Mouse (Mus musculus): Measurements from ENCODE around the gene Pdap1. TPM values are rescaled to one million over a fixed set of nuclear protein-coding genes. Genes with fewer than 3 reads are reported as not detected.

The Pdap1 gene
- total and polyA plus RNA-seq, 2 experiments from 2014 or later = 26.0 to 124 TPM

DNA sequence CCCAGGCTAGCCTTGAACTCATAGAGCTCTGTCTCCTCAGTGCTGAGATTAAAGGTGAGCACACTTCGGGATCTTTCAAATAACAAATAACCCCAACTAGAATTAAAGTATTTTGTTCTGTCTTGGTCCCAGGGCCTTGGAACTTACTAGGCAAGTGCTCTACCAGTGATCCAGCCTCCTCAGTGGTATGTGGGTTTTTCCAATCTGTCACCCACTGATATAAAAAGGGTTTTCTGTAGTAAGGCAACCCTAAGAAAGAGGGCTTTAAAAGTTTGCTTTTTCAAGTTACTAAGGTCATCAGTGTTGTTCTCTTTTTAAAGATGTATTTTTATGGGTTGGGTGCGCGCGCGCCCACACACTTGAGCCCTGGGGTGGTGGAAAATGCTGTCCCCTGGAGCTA, 24.3 kb downstream of the Pdap1 start:
- ATAC-seq (no peak), DNase-seq (ENCODE audit: low spot score) (no peak)
- Histone ChIP-seq H3K27ac (no peak overlapping the region), H3K27me3 (ENCODE audit: insufficient read depth, low read length) (no peaks in the 10 kb centered on the region), H3K4me3 (ENCODE audit: low read length) (no peak overlapping the region), H3K36me3 (ENCODE audit: insufficient read depth, low read length) (peaks cover under 1% of the 10 kb centered on the region; the same call in 1 of the 2 replicates), H3K9me3 (ENCODE audit: low read length) (no peaks in the 10 kb centered on the region), H3K4me1 (ENCODE audit: insufficient read depth, low read length) (no peaks in the 10 kb centered on the region), H3K4me2 (ENCODE audit: low read depth, low read length) (no peak overlapping the region), H3K9ac (replicated peaks; ENCODE audit: low read length) (no peak overlapping the region)
- 90% methylated on average over 5 of the region's 5 CpGs for WGBS
- no peak for TF ChIP-seq CTCF (IDR thresholded peaks at IDR 0.05; ENCODE audit: low read depth)

DNA sequence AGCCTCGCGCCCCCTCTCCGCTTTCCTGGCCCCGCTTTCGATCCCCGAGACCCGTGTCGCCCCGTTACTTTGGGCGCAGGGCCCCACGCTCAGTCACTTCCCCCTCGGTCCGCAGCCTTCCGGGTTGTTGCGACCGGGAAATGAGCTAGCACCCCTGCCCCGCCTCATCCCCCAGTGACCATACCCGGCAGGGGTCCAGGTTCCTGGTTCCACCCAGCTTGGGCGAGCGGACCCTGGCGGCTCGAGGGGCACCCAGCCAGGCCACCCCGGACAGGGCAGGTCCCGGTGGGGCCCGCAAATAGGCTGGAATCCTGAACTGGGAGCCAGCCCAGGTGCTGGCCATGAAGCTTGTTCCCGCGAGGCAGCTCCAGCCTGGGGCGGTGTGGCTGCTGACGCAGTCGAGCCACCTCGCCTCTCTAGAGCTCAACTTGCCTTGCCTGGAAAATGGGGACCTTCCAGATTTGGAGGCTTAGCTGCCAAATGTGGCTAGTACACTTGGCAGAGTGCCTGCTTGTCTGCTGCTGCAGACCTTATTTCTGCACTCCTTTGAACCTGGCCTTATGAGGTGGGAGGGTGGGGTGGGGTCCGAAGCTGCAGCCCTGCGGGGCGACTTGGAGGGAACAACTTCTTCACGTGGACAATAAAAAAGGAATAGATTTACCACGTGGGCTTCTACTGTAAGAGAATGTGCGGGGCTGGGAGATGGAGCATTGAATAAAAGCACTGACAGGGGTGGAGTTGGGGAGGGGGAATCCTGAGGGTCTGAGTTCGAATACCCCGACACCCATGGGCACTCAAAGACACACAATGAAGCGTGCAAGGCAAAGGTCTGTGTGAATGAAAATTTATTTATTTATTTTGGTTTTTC, 25.2 kb downstream of the Pdap1 start:
- no peaks in the 10 kb centered on the region for H3K4me1 ChIP-seq (ENCODE audit: insufficient read depth, low read length)
- H3K4me3 ChIP-seq (ENCODE audit: low read length) = peak overlapping the region; percentile 43
- DNase-seq (ENCODE audit: low spot score) (peak; percentile 51), ATAC-seq (peak; percentile 11)
- H3K27ac ChIP-seq = peak overlapping the region; percentile 3; the same call in 1 of the 2 replicates
- peak overlapping the region; percentile 51 for H3K9ac ChIP-seq (replicated peaks; ENCODE audit: low read length)
- 17% methylated on average over 40 of the region's 40 CpGs for WGBS
- H3K4me2 ChIP-seq (ENCODE audit: low read depth, low read length) = peak overlapping the region; percentile 60
- H3K36me3 ChIP-seq (ENCODE audit: insufficient read depth, low read length) = peaks cover 9% of the 10 kb centered on the region
- no peaks in the 10 kb centered on the region for H3K27me3 ChIP-seq (ENCODE audit: insufficient read depth, low read length)
- no peak for TF ChIP-seq CTCF (IDR thresholded peaks at IDR 0.05; ENCODE audit: low read depth)
- H3K9me3 ChIP-seq (ENCODE audit: low read length) = no peaks in the 10 kb centered on the region

DNA sequence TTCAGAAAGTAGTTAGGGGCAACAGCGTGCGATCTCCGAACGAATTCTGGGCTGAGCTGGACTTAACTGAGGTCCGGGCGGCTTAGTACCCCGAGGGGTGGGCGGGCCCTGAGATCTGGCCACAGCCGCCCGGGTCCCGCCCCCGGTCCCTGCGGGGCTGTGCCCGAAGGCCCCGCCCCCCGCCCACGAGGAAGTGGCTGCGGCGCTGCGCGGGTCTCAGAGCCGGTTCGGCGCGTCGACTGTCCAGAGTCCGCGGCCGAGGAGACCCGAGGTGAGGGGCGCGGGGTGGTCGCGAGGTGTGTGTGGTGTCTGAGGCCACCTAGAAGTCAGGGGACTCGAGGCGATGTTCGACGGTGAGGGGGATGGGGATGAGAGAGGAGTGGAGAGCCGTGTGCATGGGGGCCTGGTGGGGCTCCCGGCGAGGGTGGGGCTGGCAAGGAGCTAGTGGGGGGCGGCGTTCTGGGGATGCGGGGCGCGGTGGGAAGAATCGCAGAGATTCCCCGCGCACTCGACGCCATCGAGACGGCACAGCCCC, 25.9 kb downstream of the Pdap1 start, which contains the start of gene Arpc1b:
Arpc1b (plus strand) TSS at position 145 of the 535 bp plus-strand sequence.
- no peak for TF ChIP-seq CTCF (IDR thresholded peaks at IDR 0.05; ENCODE audit: low read depth)
- H3K4me1 ChIP-seq (ENCODE audit: insufficient read depth, low read length) = no peaks in the 10 kb centered on the region
- peak within 1 kb of the TSS; percentile 43 for H3K4me3 ChIP-seq (ENCODE audit: low read length)
- peak within 1 kb of the TSS; percentile 51 for H3K9ac ChIP-seq (replicated peaks; ENCODE audit: low read length)
- peak; percentile 60 for DNase-seq (ENCODE audit: low spot score)
- peak; percentile 57 for ATAC-seq
- H3K4me2 ChIP-seq (ENCODE audit: low read depth, low read length) = peak within 1 kb of the TSS; percentile 60
- 2% methylated on average over 46 of the region's 53 CpGs for WGBS
- no peaks in the 10 kb centered on the region for H3K27me3 ChIP-seq (ENCODE audit: insufficient read depth, low read length)
- H3K9me3 ChIP-seq (ENCODE audit: low read length) = no peaks in the 10 kb centered on the region
- peak within 1 kb of the TSS; percentile 3; the same call in 1 of the 2 replicates for H3K27ac ChIP-seq
- H3K36me3 ChIP-seq (ENCODE audit: insufficient read depth, low read length) = peaks cover 16% of the 10 kb centered on the region

DNA sequence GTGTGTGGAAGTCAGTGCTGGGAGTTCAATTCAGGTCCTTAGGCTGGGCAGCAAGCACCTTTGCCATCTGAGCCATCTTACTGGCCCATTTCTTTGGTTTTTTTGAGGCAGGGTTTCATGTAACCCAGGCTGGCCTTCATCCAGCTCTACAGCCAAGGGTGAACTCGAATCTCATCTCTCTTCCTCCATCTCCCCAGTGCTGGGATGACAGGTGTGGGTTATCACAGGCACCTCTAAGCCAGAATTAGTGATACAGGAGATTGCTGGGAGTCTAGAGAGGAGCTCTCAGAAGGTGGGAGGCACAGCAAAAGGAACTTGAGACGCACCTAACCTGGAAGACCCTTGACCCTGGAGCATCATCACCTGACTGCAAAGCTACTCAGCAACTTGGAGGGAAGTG, 26.6 kb downstream of the Pdap1 start:
- no peak for TF ChIP-seq CTCF (IDR thresholded peaks at IDR 0.05; ENCODE audit: low read depth)
- ATAC-seq = no peak
- peaks cover 22% of the 10 kb centered on the region for H3K36me3 ChIP-seq (ENCODE audit: insufficient read depth, low read length)
- WGBS = 61% methylated on average over 2 of the region's 2 CpGs
- no peak overlapping the region for H3K9ac ChIP-seq (replicated peaks; ENCODE audit: low read length)
- no peaks in the 10 kb centered on the region for H3K27me3 ChIP-seq (ENCODE audit: insufficient read depth, low read length)
- H3K9me3 ChIP-seq (ENCODE audit: low read length) = no peaks in the 10 kb centered on the region
- H3K27ac ChIP-seq = no peak overlapping the region
- no peaks in the 10 kb centered on the region for H3K4me1 ChIP-seq (ENCODE audit: insufficient read depth, low read length)
- no peak for DNase-seq (ENCODE audit: low spot score)
- no peak overlapping the region for H3K4me3 ChIP-seq (ENCODE audit: low read length)
- H3K4me2 ChIP-seq (ENCODE audit: low read depth, low read length) = no peak overlapping the region

DNA sequence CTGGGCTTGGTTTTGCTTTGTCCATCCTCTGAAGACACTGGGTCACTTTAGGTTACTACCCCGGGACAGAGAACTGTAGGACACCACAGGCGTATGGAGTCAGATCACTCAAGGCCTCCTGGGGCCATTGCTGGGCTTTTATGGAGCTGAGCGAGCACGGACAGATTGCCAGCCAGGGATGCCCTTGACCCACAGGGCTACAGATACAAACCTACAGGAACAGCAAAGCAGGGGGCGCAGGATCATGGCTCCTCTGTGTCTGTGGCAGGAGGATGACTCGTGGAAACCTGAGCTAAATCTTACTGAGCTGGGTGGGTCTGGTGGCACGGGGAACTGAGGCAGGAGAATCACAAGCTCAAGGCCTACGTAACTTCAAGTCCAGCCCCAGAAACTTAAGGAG, 27.5 kb downstream of the Pdap1 start:
- Histone ChIP-seq H3K4me3 (ENCODE audit: low read length) (no peak overlapping the region), H3K36me3 (ENCODE audit: insufficient read depth, low read length) (peaks cover 26% of the 10 kb centered on the region), H3K4me1 (ENCODE audit: insufficient read depth, low read length) (no peaks in the 10 kb centered on the region), H3K27me3 (ENCODE audit: insufficient read depth, low read length) (no peaks in the 10 kb centered on the region), H3K9me3 (ENCODE audit: low read length) (no peaks in the 10 kb centered on the region), H3K9ac (replicated peaks; ENCODE audit: low read length) (no peak overlapping the region), H3K4me2 (ENCODE audit: low read depth, low read length) (no peak overlapping the region), H3K27ac (no peak overlapping the region)
- no peak for DNase-seq (ENCODE audit: low spot score)
- no peak for ATAC-seq
- no peak for TF ChIP-seq CTCF (IDR thresholded peaks at IDR 0.05; ENCODE audit: low read depth)
- WGBS = 74% methylated on average over 8 of the region's 8 CpGs

DNA sequence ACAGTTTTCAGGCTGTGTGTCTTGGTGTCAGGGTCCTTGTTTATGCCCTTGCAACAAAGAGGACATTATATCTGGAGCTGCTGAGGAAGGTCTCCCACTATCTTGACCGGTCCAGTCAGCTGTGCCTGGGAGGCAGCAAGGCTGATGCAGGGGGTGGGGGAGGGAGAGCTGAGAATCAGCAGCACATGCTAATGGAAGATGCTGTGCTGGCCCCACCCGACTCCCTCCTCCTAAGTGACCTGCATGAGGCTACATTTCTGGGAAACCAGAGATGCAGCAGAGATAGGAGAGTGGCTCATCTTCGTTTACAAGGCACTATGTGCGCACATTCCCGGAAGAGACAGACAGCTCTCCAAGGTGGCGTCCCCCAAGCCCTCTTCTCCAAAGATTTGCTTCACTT, 29.6 kb downstream of the Pdap1 start:
- Histone ChIP-seq H3K4me2 (ENCODE audit: low read depth, low read length) (no peak overlapping the region), H3K9me3 (ENCODE audit: low read length) (no peaks in the 10 kb centered on the region), H3K4me3 (ENCODE audit: low read length) (no peak overlapping the region), H3K9ac (replicated peaks; ENCODE audit: low read length) (no peak overlapping the region), H3K36me3 (ENCODE audit: insufficient read depth, low read length) (peaks cover 44% of the 10 kb centered on the region), H3K4me1 (ENCODE audit: insufficient read depth, low read length) (no peaks in the 10 kb centered on the region), H3K27me3 (ENCODE audit: insufficient read depth, low read length) (no peaks in the 10 kb centered on the region), H3K27ac (no peak overlapping the region)
- 91% methylated on average over 6 of the region's 6 CpGs for WGBS
- TF ChIP-seq CTCF (IDR thresholded peaks at IDR 0.05; ENCODE audit: low read depth) = no peak
- ATAC-seq (no peak), DNase-seq (ENCODE audit: low spot score) (no peak)
